Comparison of ENCODE assay signal across 7 mouse cellular contexts in the genomic region with DNA sequence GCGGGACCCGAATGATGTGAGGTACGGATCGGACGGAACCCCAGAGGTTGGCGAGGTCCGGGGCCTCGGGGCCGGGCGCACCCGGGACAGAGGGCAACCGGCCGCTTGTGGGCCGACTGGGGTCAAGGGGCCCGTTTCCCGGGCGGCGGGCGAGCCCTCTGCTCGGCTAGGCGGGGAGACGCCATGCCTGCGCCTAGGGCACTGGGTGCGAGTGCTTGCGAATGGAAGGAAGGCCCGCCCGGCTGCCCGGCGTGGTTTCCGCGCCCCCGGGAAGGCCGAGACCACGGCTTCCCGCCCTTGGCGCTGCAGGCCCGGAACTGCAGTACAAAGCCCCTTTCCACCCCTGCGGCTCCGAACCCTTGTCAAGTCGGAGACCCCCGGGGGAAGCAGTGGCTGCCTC. TPM values are rescaled to one million over a fixed set of nuclear protein-coding genes. Genes with fewer than 3 reads are reported as not detected.
DNase-seq lines count a peak whose midpoint lies in the region; ATAC-seq and TF ChIP-seq lines count a peak whose summit lies in the region.

No protein-coding gene starts in this region.

- H3K9ac ChIP-seq in lung, embryonic 14.5 days = peak overlapping the region; percentile 99
- peak overlapping the region; percentile 98 for H3K9ac ChIP-seq in hindbrain, embryonic 14.5 days

- ATAC-seq in lung, embryonic 14.5 days (ENCODE audit: insufficient read depth) = peak; percentile 60
- peak; percentile 61 for ATAC-seq in hindbrain, embryonic 14.5 days (ENCODE audit: low FRiP score)

- WGBS in lung, embryonic 14.5 days = 0% methylated on average over 41 of the region's 41 CpGs
- WGBS in embryonic facial prominence, embryonic 10.5 days = under 1% methylated on average over 41 of the region's 41 CpGs
- WGBS in hindbrain, embryonic 14.5 days = under 1% methylated on average over 38 of the region's 41 CpGs

- peaks cover 40% of the 10 kb centered on the region for H3K36me3 ChIP-seq in lung, embryonic 14.5 days (ENCODE audit: insufficient read depth)
- peaks cover 45% of the 10 kb centered on the region for H3K36me3 ChIP-seq in embryonic facial prominence, embryonic 10.5 days (replicated peaks)
- peaks cover 40% of the 10 kb centered on the region for H3K36me3 ChIP-seq in hindbrain, embryonic 14.5 days (replicated peaks; ENCODE audit: control insufficient read depth, insufficient read depth)

- H3K27me3 ChIP-seq in lung, embryonic 14.5 days (ENCODE audit: insufficient read depth, low read length) = no peaks in the 10 kb centered on the region
- no peaks in the 10 kb centered on the region for H3K27me3 ChIP-seq in embryonic facial prominence, embryonic 10.5 days (replicated peaks; ENCODE audit: low read depth, poor library complexity, severe bottlenecking)
- no peaks in the 10 kb centered on the region for H3K27me3 ChIP-seq in hindbrain, embryonic 14.5 days (ENCODE audit: control insufficient read depth, insufficient read depth, low read length)

- DNase-seq in lung, embryonic 14.5 days = peak; percentile 43
- no peak for DNase-seq in lung, postnatal 4 days
- DNase-seq in embryonic facial prominence, embryonic 10.5 days (ENCODE audit: low spot score) = no peak
- no peak for DNase-seq in hindbrain, embryonic 14.5 days (ENCODE audit: low spot score)
- peak; percentile 2 for DNase-seq in lung, postnatal 25 days (ENCODE audit: low spot score)
- peak; percentile 56 for DNase-seq in thymus, postnatal 0 days (ENCODE audit: low spot score)
- no peak for DNase-seq in cerebellum, postnatal 25 days

- no peaks in the 10 kb centered on the region for H3K9me3 ChIP-seq in lung, embryonic 14.5 days (ENCODE audit: low read depth, low read length)
- no peaks in the 10 kb centered on the region for H3K9me3 ChIP-seq in embryonic facial prominence, embryonic 10.5 days
- H3K9me3 ChIP-seq in hindbrain, embryonic 14.5 days (ENCODE audit: control insufficient read depth, low read length) = no peaks in the 10 kb centered on the region

- H3K4me3 ChIP-seq in lung, embryonic 14.5 days (ENCODE audit: low read depth, low read length) = peak overlapping the region; percentile 100
- peak overlapping the region; percentile 100 for H3K4me3 ChIP-seq in embryonic facial prominence, embryonic 10.5 days
- peak overlapping the region; percentile 98 for H3K4me3 ChIP-seq in hindbrain, embryonic 14.5 days (replicated peaks; ENCODE audit: low read length)

- H3K4me2 ChIP-seq in lung, embryonic 14.5 days = peak overlapping the region; percentile 72
- peak overlapping the region; percentile 93 for H3K4me2 ChIP-seq in hindbrain, embryonic 14.5 days (replicated peaks)

- peak overlapping the region; percentile 87 for H3K27ac ChIP-seq in lung, embryonic 14.5 days (ENCODE audit: low read depth)
- peak overlapping the region; percentile 98 for H3K27ac ChIP-seq in embryonic facial prominence, embryonic 10.5 days (replicated peaks)
- H3K27ac ChIP-seq in hindbrain, embryonic 14.5 days = peak overlapping the region; percentile 90

- TF ChIP-seq CTCF in lung, embryonic 14.5 days (IDR thresholded peaks at IDR 0.05; ENCODE audit: low read depth) = no peak

- H3K4me1 ChIP-seq in lung, embryonic 14.5 days (ENCODE audit: insufficient read depth) = 0 out of 2 replicates have a peak, but pooled peaks cover 2% of the 10 kb centered on the region
- peaks cover 13% of the 10 kb centered on the region; the same call in 1 of the 2 replicates for H3K4me1 ChIP-seq in embryonic facial prominence, embryonic 10.5 days
- peaks cover 11% of the 10 kb centered on the region for H3K4me1 ChIP-seq in hindbrain, embryonic 14.5 days (replicated peaks; ENCODE audit: control insufficient read depth, insufficient read depth, low read length)

RNA-seq across cellular contexts. Expression of gene Pnn, which starts 0.4 kb away (rescaled TPM):
- 89.3 and 95.4 TPM in 2 replicates for polyA plus RNA-seq in lung, embryonic 14.5 days (2014; fragmentation: Nextera tagmentation; extraction: Ambion mirVana)
- 114 and 121 TPM in 2 replicates for polyA plus RNA-seq in embryonic facial prominence, embryonic 10.5 days (2016; fragmentation: Nextera tagmentation; extraction: Ambion mirVana)
- polyA plus RNA-seq in hindbrain, embryonic 14.5 days (2014; fragmentation: Nextera tagmentation; extraction: Ambion mirVana) = 63.4 and 70.6 TPM in 2 replicates
- polyA plus RNA-seq in thymus, postnatal 0 days (2015; fragmentation: Nextera tagmentation; extraction: Ambion mirVana) = 91.8 and 97.7 TPM in 2 replicates

RNA-seq across cellular contexts. Expression of gene Trappc6b, which starts 5.8 kb away (rescaled TPM):
- 57.9 and 59.5 TPM in 2 replicates for polyA plus RNA-seq in lung, embryonic 14.5 days (2014; fragmentation: Nextera tagmentation; extraction: Ambion mirVana)
- 67.6 and 69.9 TPM in 2 replicates for polyA plus RNA-seq in embryonic facial prominence, embryonic 10.5 days (2016; fragmentation: Nextera tagmentation; extraction: Ambion mirVana)
- polyA plus RNA-seq in hindbrain, embryonic 14.5 days (2014; fragmentation: Nextera tagmentation; extraction: Ambion mirVana) = 110 and 111 TPM in 2 replicates
- polyA plus RNA-seq in thymus, postnatal 0 days (2015; fragmentation: Nextera tagmentation; extraction: Ambion mirVana) = 103 and 114 TPM in 2 replicates

RNA-seq across cellular contexts. Expression of gene Mia2, which starts 28.5 kb away (rescaled TPM):
- 49.3 and 53.2 TPM in 2 replicates for polyA plus RNA-seq in lung, embryonic 14.5 days (2014; fragmentation: Nextera tagmentation; extraction: Ambion mirVana)
- polyA plus RNA-seq in embryonic facial prominence, embryonic 10.5 days (2016; fragmentation: Nextera tagmentation; extraction: Ambion mirVana) = 45.2 and 47.0 TPM in 2 replicates
- 34.4 and 38.7 TPM in 2 replicates for polyA plus RNA-seq in hindbrain, embryonic 14.5 days (2014; fragmentation: Nextera tagmentation; extraction: Ambion mirVana)
- polyA plus RNA-seq in thymus, postnatal 0 days (2015; fragmentation: Nextera tagmentation; extraction: Ambion mirVana) = 181 and 195 TPM in 2 replicates

RNA-seq across cellular contexts. Expression of gene Gemin2, which starts 53.9 kb away (rescaled TPM):
- 27.4 and 27.7 TPM in 2 replicates for polyA plus RNA-seq in lung, embryonic 14.5 days (2014; fragmentation: Nextera tagmentation; extraction: Ambion mirVana)
- 41.8 and 43.7 TPM in 2 replicates for polyA plus RNA-seq in embryonic facial prominence, embryonic 10.5 days (2016; fragmentation: Nextera tagmentation; extraction: Ambion mirVana)
- polyA plus RNA-seq in hindbrain, embryonic 14.5 days (2014; fragmentation: Nextera tagmentation; extraction: Ambion mirVana) = 11.8 and 13.9 TPM in 2 replicates
- polyA plus RNA-seq in thymus, postnatal 0 days (2015; fragmentation: Nextera tagmentation; extraction: Ambion mirVana) = 29.7 and 32.6 TPM in 2 replicates

RNA-seq across cellular contexts. Expression of gene Sec23a, which starts 55.3 kb away (rescaled TPM):
- 73.0 and 79.5 TPM in 2 replicates for polyA plus RNA-seq in lung, embryonic 14.5 days (2014; fragmentation: Nextera tagmentation; extraction: Ambion mirVana)
- 59.8 and 60.5 TPM in 2 replicates for polyA plus RNA-seq in embryonic facial prominence, embryonic 10.5 days (2016; fragmentation: Nextera tagmentation; extraction: Ambion mirVana)
- polyA plus RNA-seq in hindbrain, embryonic 14.5 days (2014; fragmentation: Nextera tagmentation; extraction: Ambion mirVana) = 130 and 144 TPM in 2 replicates
- polyA plus RNA-seq in thymus, postnatal 0 days (2015; fragmentation: Nextera tagmentation; extraction: Ambion mirVana) = 21.5 and 24.0 TPM in 2 replicates

Comparison
In these comparisons a context has a peak if more than half of its experiments do, and no peak if none do; other contexts are left out.
1. DNase-seq: peak in lung, embryonic 14.5 days (single experiment), lung, postnatal 25 days (single experiment) and thymus, postnatal 0 days (single experiment); none in lung, postnatal 4 days (0 of 2), embryonic facial prominence, embryonic 10.5 days (single experiment), hindbrain, embryonic 14.5 days (single experiment) and cerebellum, postnatal 25 days (0 of 2).
2. Peak in every context shown above with its lines, with median percentiles within 50 percentile points of each other: H3K27ac ChIP-seq and H3K4me3 ChIP-seq.